Mouse (Mus musculus) embryonic facial prominence, embryonic 11.5 days (tissue): ENCODE data around the gene Nsg1. TPM values are rescaled to one million over a fixed set of nuclear protein-coding genes. Genes with fewer than 3 reads are reported as not detected.

Experiments used
- polyA plus RNA-seq: library from polyadenylated mRNA; unstranded; fragments of >200 nt; fragmentation: Nextera tagmentation; extraction: Ambion mirVana; gene quantifications from 2 replicates; pipeline ENCODE4 v1.2.1, GENCODE M21; 2014

Gene Nsg1
- polyA plus RNA-seq, 1 experiment from 2014 or later, result 67.5 TPM

Other genes starting within 250 kb of the Nsg1 start
- 65.1 and 71.4 TPM in 2 replicates for gene Stx18, start 121.2 kb downstream of the Nsg1 start, polyA plus RNA-seq
- gene Zbtb49, start 60.5 kb upstream of the Nsg1 start, polyA plus RNA-seq, result 12.1 and 13.4 TPM in 2 replicates
- gene Lyar, start 60.6 kb upstream of the Nsg1 start, polyA plus RNA-seq, result 149 and 164 TPM in 2 replicates
- gene Tmem128, start 100.3 kb upstream of the Nsg1 start, polyA plus RNA-seq, result 83.6 and 86.1 TPM in 2 replicates
- gene Otop1, start 116.1 kb upstream of the Nsg1 start, polyA plus RNA-seq, result 0.13 and 0.21 TPM in 2 replicates
- gene Drd5, start 159.5 kb upstream of the Nsg1 start, polyA plus RNA-seq, result 0.07 and 0.27 TPM in 2 replicates